Mouse (Mus musculus) left cerebral cortex, postnatal 36 days (tissue): ENCODE data around the gene Fry. TPM values are rescaled to one million over a fixed set of nuclear protein-coding genes. Genes with fewer than 3 reads are reported as not detected.

ENCODE experiments used
- DNase-seq, 2 experiments: peaks; one replicate each; pipeline ENCODE4 v3.0.0; 2021 to 2022; ENCODE audit warnings: low spot score in 2 of 2, mixed read lengths in 1 of 2
- intact Hi-C: fragments of 180-260 bp; cut with DNase I; formaldehyde crosslinking; loops from one replicate; pipeline ENCODE4 v1.15.1; 2025
- total RNA-seq, 2 experiments: library from RNA; stranded (reverse); gene quantifications; 2 replicates each; pipeline ENCODE4 v1.2.3; 2021

Gene Fry
- total RNA-seq: 100 to 1,000 TPM; 166 to 217 TPM

GRCm38 (mm10) chr5:150118455-150119241, at the start of gene Fry:
Fry (plus strand) TSS chr5:150118645.
- intact Hi-C loops: loop anchor here (5.0 kb wide), 1 partner anchor 39 kb away; no protein-coding TSS in a partner anchor
- peak; percentile 95 to 97 for DNase-seq

- peak; percentile 24 to 45 for DNase-seq
- intact Hi-C loops: loop anchor here (1.0 to 10.0 kb wide), 3 partner anchors 48 to 355 kb away; no protein-coding TSS in a partner anchor
Observed at GRCm38 (mm10) chr5:150070086-150070485, 48.4 kb upstream of the Fry start.

GRCm38 (mm10) chr5:150071738-150072137, 46.7 kb upstream of the Fry start:
- DNase-seq: no peak
- intact Hi-C loops: loop anchor here (5.0 to 10.0 kb wide), 2 partner anchors 49 to 357 kb away; no protein-coding TSS in a partner anchor

GRCm38 (mm10) chr5:150079866-150080797, 38.3 kb upstream of the Fry start:
- intact Hi-C loops: loop anchor here (10.0 kb wide), 1 partner anchor 365 kb away; no protein-coding TSS in a partner anchor

GRCm38 (mm10) chr5:150082696-150083095, 35.7 kb upstream of the Fry start:
- intact Hi-C loops: no loop called here
- DNase-seq: no peak

More at GRCm38 (mm10) chr5:150079866-150080797, 38.3 kb upstream of the Fry start:
- DNase-seq: no peak

GRCm38 (mm10) chr5:150083190-150083589, 35.3 kb upstream of the Fry start:
- intact Hi-C loops: no loop called here
- DNase-seq: no peak

- intact Hi-C loops: loop anchor here (2.0 kb wide), 1 partner anchor 59 kb away; no protein-coding TSS in a partner anchor
- peak; percentile 51 to 55 for DNase-seq
Observed at GRCm38 (mm10) chr5:150097620-150098019, 20.8 kb upstream of the Fry start.

GRCm38 (mm10) chr5:150098754-150099153, 19.7 kb upstream of the Fry start:
- intact Hi-C loops: no loop called here
- no peak for DNase-seq

- no peak for DNase-seq
- intact Hi-C loops: no loop called here
Observed at GRCm38 (mm10) chr5:150101789-150102188, 16.7 kb upstream of the Fry start.

- no peak for DNase-seq
- intact Hi-C loops: no loop called here
Observed at GRCm38 (mm10) chr5:150106358-150106757, 12.1 kb upstream of the Fry start.

GRCm38 (mm10) chr5:150111236-150111635, 7.2 kb upstream of the Fry start:
- intact Hi-C loops: no loop called here

GRCm38 (mm10) chr5:150114007-150114406, 4.4 kb upstream of the Fry start:
- intact Hi-C loops: no loop called here
- DNase-seq: no peak

More at GRCm38 (mm10) chr5:150111236-150111635, 7.2 kb upstream of the Fry start:
- DNase-seq: no peak

GRCm38 (mm10) chr5:150114778-150115177, 3.7 kb upstream of the Fry start:
- DNase-seq: no peak
- intact Hi-C loops: loop anchor here (5.0 kb wide), 1 partner anchor 43 kb away; no protein-coding TSS in a partner anchor

GRCm38 (mm10) chr5:150115271-150116092, 3.0 kb upstream of the Fry start:
- intact Hi-C loops: loop anchor here (5.0 kb wide), 1 partner anchor 42 kb away; no protein-coding TSS in a partner anchor
- DNase-seq: no peak

- intact Hi-C loops: loop anchor here (5.0 kb wide), 1 partner anchor 41 kb away; no protein-coding TSS in a partner anchor
- DNase-seq: no peak
Observed at GRCm38 (mm10) chr5:150116216-150116905, 2.1 kb upstream of the Fry start.

GRCm38 (mm10) chr5:150116906-150117216, 1.6 kb upstream of the Fry start:
- intact Hi-C loops: loop anchor here (5.0 kb wide), 1 partner anchor 40 kb away; no protein-coding TSS in a partner anchor
- no peak for DNase-seq

GRCm38 (mm10) chr5:150118124-150118454, 356 bp upstream of the Fry start:
- no peak for DNase-seq
- intact Hi-C loops: loop anchor here (5.0 kb wide), 1 partner anchor 39 kb away; no protein-coding TSS in a partner anchor

- intact Hi-C loops: no loop called here
Observed at GRCm38 (mm10) chr5:150120676-150121075, 2.2 kb downstream of the Fry start.

GRCm38 (mm10) chr5:150122095-150122494, 3.6 kb downstream of the Fry start:
- intact Hi-C loops: no loop called here
- DNase-seq: no peak

More at GRCm38 (mm10) chr5:150120676-150121075, 2.2 kb downstream of the Fry start:
- no peak for DNase-seq
